Mouse (Mus musculus) lung, embryonic 15.5 days (tissue): ENCODE measurements around the gene Ttll6. TPM values are rescaled to one million over a fixed set of nuclear protein-coding genes. Genes with fewer than 3 reads are reported as not detected.

Experiments used
- ATAC-seq: fragments of 200-750 bp; cut with Nextera tagmentation; 2 replicates; pipeline ENCODE4 v1.8.0; 2017; ENCODE audit warnings: moderate number of reproducible peaks, borderline replicate concordance; ENCODE audit not compliant: low FRiP score, low TSS enrichment; ENCODE audit errors: extremely low read depth
- H3K27ac ChIP-seq: fragments of 300-500 bp; sonication (generic); 2 replicates; pipeline ENCODE4 v1.5.1; 2015; ENCODE audit warnings: moderate library complexity, mild to moderate bottlenecking, inconsistent platforms
- H3K27me3 ChIP-seq: fragments of 300-500 bp; sonication (generic); 2 replicates; pipeline ENCODE4 v1.6.1; 2015; ENCODE audit warnings: inconsistent platforms
- H3K36me3 ChIP-seq: fragments of 300-500 bp; sonication (generic); 2 replicates; pipeline ENCODE4 v1.6.1; 2015; ENCODE audit warnings: inconsistent platforms
- H3K4me1 ChIP-seq: fragments of 300-500 bp; sonication (generic); 2 replicates; pipeline ENCODE4 v1.6.1; 2015; ENCODE audit warnings: inconsistent platforms
- H3K4me2 ChIP-seq: fragments of 300-500 bp; sonication (generic); 2 replicates; pipeline ENCODE4 v1.6.1; 2015; ENCODE audit warnings: inconsistent platforms, mild to moderate bottlenecking, moderate library complexity
- H3K4me3 ChIP-seq: fragments of 300-500 bp; sonication (generic); 2 replicates; pipeline ENCODE4 v1.5.1; 2015; ENCODE audit warnings: mild to moderate bottlenecking, inconsistent platforms
- H3K9ac ChIP-seq: fragments of 300-500 bp; sonication (generic); 2 replicates; pipeline ENCODE4 v1.6.1; 2015; ENCODE audit warnings: inconsistent platforms
- H3K9me3 ChIP-seq: fragments of 300-500 bp; sonication (generic); 2 replicates; pipeline ENCODE4 v1.6.1; 2016; ENCODE audit warnings: inconsistent platforms
- WGBS: fragments of 180-500 bp; shearing (Covaris S2); methylation state at CpG from one replicate; pipeline ENCODE4 v1.1.7; 2015; 5-methylcytosine and 5-hydroxymethylcytosine counted together
- polyA plus RNA-seq: library from polyadenylated mRNA; unstranded; fragments of >200 nt; fragmentation: Nextera tagmentation; extraction: Ambion mirVana; gene quantifications from 2 replicates; pipeline ENCODE4 v1.2.1, GENCODE M21; 2015

Gene Ttll6
- polyA plus RNA-seq, 1 experiment from 2014 or later = 0.93 TPM

GRCm38 (mm10) chr11:96181061-96181460, 47.5 kb downstream of the Ttll6 start:
- no peaks in the 10 kb centered on the region for H3K36me3 ChIP-seq
- no peak overlapping the region for H3K4me3 ChIP-seq
- no peak overlapping the region for H3K4me2 ChIP-seq
- no peak overlapping the region for H3K9ac ChIP-seq
- WGBS = 25% methylated on average over 4 of the region's 4 CpGs
- ATAC-seq = no peak
- no peaks in the 10 kb centered on the region for H3K4me1 ChIP-seq
- H3K9me3 ChIP-seq = no peaks in the 10 kb centered on the region
- no peak overlapping the region for H3K27ac ChIP-seq
- peaks cover 100% of the 10 kb centered on the region for H3K27me3 ChIP-seq

GRCm38 (mm10) chr11:96184233-96184632, 50.6 kb downstream of the Ttll6 start:
- H3K4me3 ChIP-seq = no peak overlapping the region
- H3K36me3 ChIP-seq = no peaks in the 10 kb centered on the region
- ATAC-seq = no peak
- no peak overlapping the region for H3K9ac ChIP-seq
- H3K9me3 ChIP-seq = no peaks in the 10 kb centered on the region
- H3K27me3 ChIP-seq = peaks cover 100% of the 10 kb centered on the region
- no peak overlapping the region for H3K4me2 ChIP-seq
- no peak overlapping the region for H3K27ac ChIP-seq
- no peaks in the 10 kb centered on the region for H3K4me1 ChIP-seq

GRCm38 (mm10) chr11:96187321-96187720, 53.7 kb downstream of the Ttll6 start:
- Histone ChIP-seq H3K27me3 (peaks cover 99% of the 10 kb centered on the region), H3K4me1 (no peaks in the 10 kb centered on the region), H3K9me3 (no peaks in the 10 kb centered on the region), H3K27ac (no peak overlapping the region), H3K4me2 (no peak overlapping the region), H3K9ac (no peak overlapping the region), H3K4me3 (no peak overlapping the region), H3K36me3 (no peaks in the 10 kb centered on the region)
- no peak for ATAC-seq
- WGBS = 20% methylated on average over 4 of the region's 4 CpGs

- H3K36me3 ChIP-seq = no peaks in the 10 kb centered on the region
- H3K27me3 ChIP-seq = peaks cover 99% of the 10 kb centered on the region
- no peak for ATAC-seq
- H3K27ac ChIP-seq = no peak overlapping the region
- WGBS = 3% methylated on average over 28 of the region's 28 CpGs
- H3K4me1 ChIP-seq = peaks cover 7% of the 10 kb centered on the region
- no peak overlapping the region for H3K4me2 ChIP-seq
- no peak overlapping the region for H3K9ac ChIP-seq
- H3K4me3 ChIP-seq = no peak overlapping the region
- H3K9me3 ChIP-seq = no peaks in the 10 kb centered on the region
These were observed 56.4 kb downstream of the Ttll6 start for GRCm38 (mm10) chr11:96189810-96190522.

GRCm38 (mm10) chr11:96191132-96191531, 57.5 kb downstream of the Ttll6 start:
- Histone ChIP-seq H3K27me3 (peaks cover 99% of the 10 kb centered on the region), H3K9ac (no peak overlapping the region), H3K4me1 (peaks cover 7% of the 10 kb centered on the region), H3K4me2 (no peak overlapping the region), H3K4me3 (no peak overlapping the region), H3K27ac (no peak overlapping the region), H3K36me3 (no peaks in the 10 kb centered on the region), H3K9me3 (no peaks in the 10 kb centered on the region)
- ATAC-seq = no peak
- WGBS = 2% methylated on average over 5 of the region's 5 CpGs

- Histone ChIP-seq H3K27ac (no peak within 1 kb of the TSS), H3K27me3 (peaks cover 99% of the 10 kb centered on the region), H3K4me2 (peak within 1 kb of the TSS; percentile 43), H3K4me1 (peaks cover 7% of the 10 kb centered on the region), H3K36me3 (no peaks in the 10 kb centered on the region), H3K4me3 (peak within 1 kb of the TSS; percentile 21), H3K9me3 (no peaks in the 10 kb centered on the region), H3K9ac (no peak within 1 kb of the TSS)
- under 1% methylated on average over 35 of the region's 35 CpGs for WGBS
- ATAC-seq = no peak; the same call in 1 of the 2 replicates
These were observed 60.2 kb downstream of the Ttll6 start, which contains the start of gene Hoxb13 for GRCm38 (mm10) chr11:96193521-96194400. TSS of gene Hoxb13 (plus strand) at chr11:96194316.

- no peak overlapping the region for H3K9ac ChIP-seq
- WGBS = under 1% methylated on average over 10 of the region's 10 CpGs
- H3K4me3 ChIP-seq = peak overlapping the region; percentile 21
- no peak for ATAC-seq
- H3K4me1 ChIP-seq = peaks cover 9% of the 10 kb centered on the region
- no peaks in the 10 kb centered on the region for H3K36me3 ChIP-seq
- no peak overlapping the region for H3K27ac ChIP-seq
- peak overlapping the region; percentile 43 for H3K4me2 ChIP-seq
- peaks cover 99% of the 10 kb centered on the region for H3K27me3 ChIP-seq
- no peaks in the 10 kb centered on the region for H3K9me3 ChIP-seq
These were observed 60.8 kb downstream of the Ttll6 start for GRCm38 (mm10) chr11:96194401-96194710.

- Histone ChIP-seq H3K36me3 (no peaks in the 10 kb centered on the region), H3K9me3 (no peaks in the 10 kb centered on the region), H3K27me3 (peaks cover 100% of the 10 kb centered on the region), H3K4me3 (no peak overlapping the region), H3K9ac (no peak overlapping the region), H3K4me2 (no peak overlapping the region), H3K27ac (no peak overlapping the region), H3K4me1 (peaks cover 9% of the 10 kb centered on the region)
- 8% methylated on average over 11 of the region's 11 CpGs for WGBS
- no peak for ATAC-seq
These were observed 61.5 kb downstream of the Ttll6 start for GRCm38 (mm10) chr11:96194961-96195640.

GRCm38 (mm10) chr11:96195769-96196280, 62.2 kb downstream of the Ttll6 start:
- Histone ChIP-seq H3K27ac (no peak overlapping the region), H3K27me3 (peaks cover 100% of the 10 kb centered on the region), H3K9me3 (no peaks in the 10 kb centered on the region), H3K4me3 (no peak overlapping the region), H3K4me1 (peaks cover 9% of the 10 kb centered on the region), H3K4me2 (no peak overlapping the region), H3K36me3 (no peaks in the 10 kb centered on the region), H3K9ac (no peak overlapping the region)
- 1% methylated on average over 20 of the region's 20 CpGs for WGBS
- ATAC-seq = no peak

- peaks cover 7% of the 10 kb centered on the region for H3K4me1 ChIP-seq
- H3K4me2 ChIP-seq = no peak overlapping the region
- no peak overlapping the region for H3K27ac ChIP-seq
- WGBS = 0% methylated on average over 12 of the region's 12 CpGs
- H3K4me3 ChIP-seq = no peak overlapping the region
- no peaks in the 10 kb centered on the region for H3K36me3 ChIP-seq
- no peak for ATAC-seq
- no peak overlapping the region for H3K9ac ChIP-seq
- H3K27me3 ChIP-seq = peaks cover 100% of the 10 kb centered on the region
- H3K9me3 ChIP-seq = no peaks in the 10 kb centered on the region
These were observed 65.1 kb downstream of the Ttll6 start for GRCm38 (mm10) chr11:96198642-96199041.

GRCm38 (mm10) chr11:96199181-96200086, 65.8 kb downstream of the Ttll6 start:
- Histone ChIP-seq H3K4me2 (no peak overlapping the region), H3K27ac (no peak overlapping the region), H3K36me3 (no peaks in the 10 kb centered on the region), H3K4me3 (no peak overlapping the region), H3K9me3 (no peaks in the 10 kb centered on the region), H3K9ac (no peak overlapping the region), H3K27me3 (peaks cover 100% of the 10 kb centered on the region), H3K4me1 (0 out of 2 replicates have a peak, but pooled peaks cover 2% of the 10 kb centered on the region)
- 2% methylated on average over 22 of the region's 22 CpGs for WGBS
- no peak for ATAC-seq
